Mouse (Mus musculus): ENCODE measurements around the gene Masp1. TPM values are rescaled to one million over a fixed set of nuclear protein-coding genes. Genes with fewer than 3 reads are reported as not detected.

The Masp1 gene
- total and polyA plus RNA-seq, 2 experiments from 2014 or later, result 22.0 to 37.1 TPM

DNA sequence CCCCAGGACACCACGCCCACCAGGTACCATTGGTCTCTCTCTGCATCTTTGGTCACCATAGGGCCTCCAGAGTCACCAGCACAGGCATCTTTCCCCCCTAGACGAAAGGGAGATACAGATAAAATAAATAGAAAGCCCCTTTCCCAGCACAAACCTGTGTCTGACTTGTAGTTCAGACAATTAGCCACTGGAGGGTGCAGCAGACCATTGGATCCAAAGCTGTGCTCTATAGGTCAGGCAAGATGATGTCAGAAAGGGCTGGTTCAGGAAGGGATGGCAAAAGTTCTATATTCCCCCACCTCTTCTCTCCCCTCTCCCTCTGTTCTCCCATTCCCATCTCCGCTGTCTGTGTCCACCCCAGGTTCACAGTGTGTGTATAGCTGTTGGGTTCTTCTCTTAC, 68.1 kb downstream of the Masp1 start:
- TF ChIP-seq CTCF (IDR thresholded peaks at IDR 0.05; ENCODE audit: low read depth), result peak; percentile 92
- Histone ChIP-seq H3K4me1 (ENCODE audit: insufficient read depth) (no peaks in the 10 kb centered on the region), H3K9me3 (ENCODE audit: low read length) (no peaks in the 10 kb centered on the region), H3K27ac (ENCODE audit: low read depth, low read length) (no peak overlapping the region), H3K27me3 (ENCODE audit: insufficient read depth, low read length) (no peaks in the 10 kb centered on the region), H3K4me3 (ENCODE audit: low read depth, low read length) (no peak overlapping the region), H3K36me3 (ENCODE audit: insufficient read depth) (no peaks in the 10 kb centered on the region), H3K9ac (no peak overlapping the region), H3K4me2 (ENCODE audit: low read depth) (no peak overlapping the region)
- ATAC-seq (peak; percentile 87), DNase-seq (peak; percentile 82)
- WGBS, result 10% methylated on average over 3 of the region's 3 CpGs

DNA sequence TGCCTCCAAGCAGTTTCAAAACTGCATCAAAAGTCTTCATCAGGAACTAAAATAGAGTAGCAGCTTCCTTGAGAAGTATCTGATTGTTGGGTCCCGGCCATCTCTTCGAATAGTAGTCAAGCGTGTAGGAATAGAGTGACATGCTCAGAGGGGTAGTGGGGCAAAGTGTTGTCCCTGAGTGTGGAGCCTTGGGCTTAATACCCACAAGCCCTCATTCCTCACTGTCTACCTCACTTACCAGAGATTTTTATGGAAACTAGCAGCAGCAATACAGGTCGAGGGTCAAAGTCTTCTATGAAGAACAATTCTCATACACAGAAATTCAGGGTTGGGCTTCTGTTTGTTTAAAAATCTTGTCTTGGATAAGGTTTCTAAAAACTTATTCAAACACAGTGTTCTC, 69.8 kb downstream of the Masp1 start:
- ATAC-seq (no peak), DNase-seq (no peak)
- WGBS, result 83% methylated on average over 4 of the region's 4 CpGs
- Histone ChIP-seq H3K27me3 (ENCODE audit: insufficient read depth, low read length) (no peaks in the 10 kb centered on the region), H3K27ac (ENCODE audit: low read depth, low read length) (no peak overlapping the region), H3K9me3 (ENCODE audit: low read length) (no peaks in the 10 kb centered on the region), H3K9ac (no peak overlapping the region), H3K4me2 (ENCODE audit: low read depth) (no peak overlapping the region), H3K36me3 (ENCODE audit: insufficient read depth) (no peaks in the 10 kb centered on the region), H3K4me3 (ENCODE audit: low read depth, low read length) (no peak overlapping the region), H3K4me1 (ENCODE audit: insufficient read depth) (no peaks in the 10 kb centered on the region)
- no peak for TF ChIP-seq CTCF (IDR thresholded peaks at IDR 0.05; ENCODE audit: low read depth)

DNA sequence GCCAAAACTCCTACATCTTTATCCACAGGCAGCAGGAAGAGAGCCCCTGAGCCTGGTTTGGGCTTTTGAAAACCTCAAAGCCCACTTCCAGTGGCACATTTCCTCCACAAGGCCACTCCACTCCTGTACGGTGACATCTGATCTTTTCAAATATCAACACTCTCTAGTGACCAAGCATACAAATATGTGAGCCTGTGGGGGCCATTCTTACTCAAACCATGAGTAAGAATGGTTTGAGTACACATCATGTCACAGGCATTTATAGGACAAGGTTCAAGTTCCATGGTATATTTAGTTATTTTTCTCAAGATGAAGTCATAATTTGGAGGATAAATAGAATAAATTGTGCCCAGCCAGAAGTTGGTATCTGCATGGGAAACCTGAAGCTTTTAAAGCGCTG, 70.7 kb downstream of the Masp1 start:
- no peaks in the 10 kb centered on the region for H3K9me3 ChIP-seq (ENCODE audit: low read length)
- no peak overlapping the region for H3K4me2 ChIP-seq (ENCODE audit: low read depth)
- TF ChIP-seq CTCF (IDR thresholded peaks at IDR 0.05; ENCODE audit: low read depth), result no peak
- no peak overlapping the region for H3K4me3 ChIP-seq (ENCODE audit: low read depth, low read length)
- H3K27me3 ChIP-seq (ENCODE audit: insufficient read depth, low read length), result no peaks in the 10 kb centered on the region
- H3K9ac ChIP-seq, result no peak overlapping the region
- no peaks in the 10 kb centered on the region for H3K4me1 ChIP-seq (ENCODE audit: insufficient read depth)
- ATAC-seq (no peak), DNase-seq (no peak)
- no peak overlapping the region for H3K27ac ChIP-seq (ENCODE audit: low read depth, low read length)
- WGBS, result 95% methylated on average over 2 of the region's 2 CpGs
- H3K36me3 ChIP-seq (ENCODE audit: insufficient read depth), result no peaks in the 10 kb centered on the region

DNA sequence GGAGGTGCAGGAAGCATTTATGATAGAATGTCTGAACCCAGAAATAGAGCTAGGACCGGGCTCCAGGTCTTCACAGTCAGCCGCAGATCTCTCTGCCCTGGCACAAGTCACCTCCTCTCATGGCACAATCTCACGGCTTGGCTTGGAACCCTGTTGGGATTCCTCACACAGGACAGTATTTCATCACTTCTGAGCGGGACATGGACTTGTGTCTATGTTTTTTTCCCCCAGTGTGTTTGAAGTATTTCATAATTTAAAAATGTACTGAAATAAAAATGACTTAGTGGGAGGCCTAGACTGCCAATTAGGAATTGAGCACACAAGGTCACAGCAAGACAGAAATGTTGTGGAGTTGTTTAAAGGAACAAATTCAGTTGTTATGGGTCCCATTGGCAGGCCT, 76.4 kb downstream of the Masp1 start:
- H3K9ac ChIP-seq, result no peak overlapping the region
- no peaks in the 10 kb centered on the region for H3K4me1 ChIP-seq (ENCODE audit: insufficient read depth)
- H3K9me3 ChIP-seq (ENCODE audit: low read length), result no peaks in the 10 kb centered on the region
- no peak for ATAC-seq
- WGBS, result 93% methylated on average over 4 of the region's 4 CpGs
- H3K4me3 ChIP-seq (ENCODE audit: low read depth, low read length), result no peak overlapping the region
- no peak for TF ChIP-seq CTCF (IDR thresholded peaks at IDR 0.05; ENCODE audit: low read depth)
- no peak for DNase-seq
- no peak overlapping the region for H3K27ac ChIP-seq (ENCODE audit: low read depth, low read length)
- H3K27me3 ChIP-seq (ENCODE audit: insufficient read depth, low read length), result no peaks in the 10 kb centered on the region
- no peak overlapping the region for H3K4me2 ChIP-seq (ENCODE audit: low read depth)
- no peaks in the 10 kb centered on the region for H3K36me3 ChIP-seq (ENCODE audit: insufficient read depth)

DNA sequence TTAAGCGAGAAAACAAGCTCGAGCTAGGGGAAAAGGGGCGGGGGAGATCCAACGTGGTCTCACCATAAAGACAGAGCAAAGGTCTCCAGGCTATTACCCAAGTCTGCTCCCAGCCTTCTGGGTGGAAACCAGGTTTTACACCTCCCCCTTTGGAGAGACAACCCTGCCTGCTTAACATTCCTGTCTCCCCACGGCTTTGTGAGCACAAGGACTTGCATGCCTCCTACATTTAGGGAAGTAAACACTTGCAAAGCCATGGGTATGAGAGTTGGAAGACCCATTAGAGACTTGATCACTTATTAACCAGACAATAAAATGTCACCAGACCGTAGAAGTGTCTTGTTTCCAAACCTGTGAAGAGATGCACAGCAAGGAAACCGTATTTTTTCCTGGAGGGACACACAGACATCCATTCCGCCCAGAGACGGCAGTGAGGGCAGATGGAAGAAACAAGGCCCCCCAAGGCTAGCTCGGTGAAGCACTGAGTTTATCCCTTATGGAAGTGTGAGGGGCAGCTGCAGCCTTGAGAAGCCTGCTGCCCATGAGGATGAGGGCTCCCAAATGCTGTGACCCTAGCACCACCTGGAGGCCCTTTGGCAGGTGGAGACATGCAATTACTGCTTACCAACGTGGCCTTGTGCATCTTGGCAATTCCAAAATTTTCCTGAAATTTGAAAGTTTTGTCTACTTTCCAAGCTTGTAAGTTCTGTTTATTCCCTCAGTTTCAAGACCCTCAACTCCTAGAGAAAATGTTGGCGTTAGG, 83.0 kb downstream of the Masp1 start:
- WGBS, result 74% methylated on average over 12 of the region's 12 CpGs
- Histone ChIP-seq H3K9ac (no peak overlapping the region), H3K36me3 (ENCODE audit: insufficient read depth) (no peaks in the 10 kb centered on the region), H3K27ac (ENCODE audit: low read depth, low read length) (no peak overlapping the region), H3K27me3 (ENCODE audit: insufficient read depth, low read length) (no peaks in the 10 kb centered on the region), H3K4me2 (ENCODE audit: low read depth) (no peak overlapping the region), H3K9me3 (ENCODE audit: low read length) (no peaks in the 10 kb centered on the region), H3K4me1 (ENCODE audit: insufficient read depth) (no peaks in the 10 kb centered on the region), H3K4me3 (ENCODE audit: low read depth, low read length) (no peak overlapping the region)
- TF ChIP-seq CTCF (IDR thresholded peaks at IDR 0.05; ENCODE audit: low read depth), result no peak
- DNase-seq (no peak), ATAC-seq (no peak)

DNA sequence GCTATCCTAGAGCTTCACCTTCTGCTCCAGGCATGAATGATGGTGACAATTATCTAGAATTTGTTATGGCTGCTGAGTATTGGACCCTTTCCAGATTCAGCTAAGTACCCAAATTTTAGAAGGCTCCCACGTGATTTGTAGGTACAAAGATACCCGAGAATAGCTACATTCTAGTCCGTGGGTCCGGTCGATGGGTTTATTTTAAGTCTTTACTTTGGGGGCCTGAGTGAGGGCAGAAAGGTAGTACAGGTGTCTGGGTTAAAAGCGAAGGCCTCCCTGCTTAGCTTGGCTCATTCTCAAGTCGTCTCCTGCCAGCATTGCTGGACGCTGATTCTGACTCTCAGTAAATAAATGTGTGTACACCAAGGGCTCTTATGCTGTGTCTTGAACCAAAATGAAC, 90.6 kb downstream of the Masp1 start:
- Histone ChIP-seq H3K27ac (ENCODE audit: low read depth, low read length) (no peak overlapping the region), H3K36me3 (ENCODE audit: insufficient read depth) (no peaks in the 10 kb centered on the region), H3K27me3 (ENCODE audit: insufficient read depth, low read length) (no peaks in the 10 kb centered on the region), H3K4me1 (ENCODE audit: insufficient read depth) (no peaks in the 10 kb centered on the region), H3K4me2 (ENCODE audit: low read depth) (no peak overlapping the region), H3K9ac (no peak overlapping the region), H3K9me3 (ENCODE audit: low read length) (no peaks in the 10 kb centered on the region), H3K4me3 (ENCODE audit: low read depth, low read length) (no peak overlapping the region)
- no peak for TF ChIP-seq CTCF (IDR thresholded peaks at IDR 0.05; ENCODE audit: low read depth)
- ATAC-seq (no peak), DNase-seq (no peak)
- WGBS, result 83% methylated on average over 8 of the region's 8 CpGs

DNA sequence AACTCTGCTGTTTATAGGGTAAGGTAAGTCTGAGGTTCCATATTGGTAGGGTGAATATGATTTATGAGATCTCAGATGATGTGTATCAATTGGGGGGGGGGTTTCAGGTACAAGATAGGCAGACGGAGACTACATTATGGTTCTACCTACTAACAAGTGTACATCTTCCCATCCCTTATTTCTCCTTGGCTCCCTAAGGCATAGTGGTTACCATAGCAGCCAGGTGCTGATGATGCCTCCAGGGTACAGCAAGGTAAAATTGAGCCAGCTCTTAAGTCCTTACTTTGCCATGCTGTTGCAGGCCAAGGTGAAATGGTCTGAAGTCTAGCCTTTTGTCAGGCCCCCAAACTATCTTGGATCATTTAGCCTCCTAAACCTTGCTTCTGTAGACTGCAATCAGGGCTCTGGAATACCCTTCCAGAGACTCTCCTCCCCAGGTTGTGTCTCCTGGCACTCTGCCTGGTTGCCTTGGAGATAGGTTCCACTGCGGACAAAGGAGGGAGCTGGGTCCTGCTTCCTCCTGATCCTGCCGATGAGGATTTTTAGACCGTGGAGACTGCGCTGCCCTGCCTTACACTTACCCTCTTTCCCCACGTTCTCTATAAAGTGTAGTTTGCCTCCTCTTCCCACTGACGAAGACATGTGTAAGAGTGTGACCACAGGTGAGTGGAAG, 91.8 kb downstream of the Masp1 start, which contains the start of gene Rtp1:
TSS of gene Rtp1 (plus strand) at position 487 of the 673 bp plus-strand sequence.
- no peak within 1 kb of the TSS for H3K27ac ChIP-seq (ENCODE audit: low read depth, low read length)
- WGBS, result 67% methylated on average over 7 of the region's 7 CpGs
- DNase-seq (no peak), ATAC-seq (no peak)
- no peak within 1 kb of the TSS for H3K9ac ChIP-seq
- H3K36me3 ChIP-seq (ENCODE audit: insufficient read depth), result no peaks in the 10 kb centered on the region
- no peaks in the 10 kb centered on the region for H3K4me1 ChIP-seq (ENCODE audit: insufficient read depth)
- no peak within 1 kb of the TSS for H3K4me2 ChIP-seq (ENCODE audit: low read depth)
- no peaks in the 10 kb centered on the region for H3K27me3 ChIP-seq (ENCODE audit: insufficient read depth, low read length)
- no peaks in the 10 kb centered on the region for H3K9me3 ChIP-seq (ENCODE audit: low read length)
- H3K4me3 ChIP-seq (ENCODE audit: low read depth, low read length), result no peak within 1 kb of the TSS
- no peak for TF ChIP-seq CTCF (IDR thresholded peaks at IDR 0.05; ENCODE audit: low read depth)
